Mouse (Mus musculus) thymus, adult 2 months (tissue): Measurements from ENCODE around the gene Ano10.

Experiments
- CTCF ChIP-seq: fragments of 200-500 bp; IDR thresholded peaks from 2 replicates; pipeline ENCODE4 v1.5.1; 2012; ENCODE audit warnings: mild to moderate bottlenecking, control low read depth, low read length, moderate library complexity, borderline replicate concordance; ENCODE audit not compliant: control insufficient read depth, poor library complexity, insufficient read depth; ENCODE audit errors: extremely low read depth
- POLR2A ChIP-seq: fragments of 200-500 bp; IDR thresholded peaks from 2 replicates; pipeline ENCODE4 v1.6.1; 2012; ENCODE audit warnings: mild to moderate bottlenecking, low read length, control low read depth, moderate library complexity; ENCODE audit not compliant: control insufficient read depth, poor library complexity, insufficient read depth; ENCODE audit errors: extremely low read depth

GRCm38 (mm10) chr9:122290192-122290591 is 4.0 kb downstream of the Ano10 start:
- TF ChIP-seq POLR2A, result no peak
- no peak for TF ChIP-seq CTCF
